Mouse (Mus musculus) forebrain, embryonic 16.5 days (tissue): ENCODE results near the gene Traf3ip1. TPM values are rescaled to one million over a fixed set of nuclear protein-coding genes. Genes with fewer than 3 reads are reported as not detected.
"Not testable (repeated sequence)": the region's sequence is repeated elsewhere in the genome, so short reads cannot be mapped to it uniquely, and the experiment has no call there.

ENCODE experiments used
- ATAC-seq: fragments of 200-750 bp; cut with Nextera tagmentation; 2 replicates; pipeline ENCODE4 v1.8.0; 2017; ENCODE audit warnings: mild to moderate bottlenecking, moderate library complexity
- H3K27ac ChIP-seq: fragments of 300-500 bp; sonication (generic); 2 replicates; pipeline ENCODE4 v1.5.1; 2014; ENCODE audit warnings: low read length, control low read depth
- H3K27me3 ChIP-seq: fragments of 300-500 bp; sonication (generic); replicated peaks from 2 replicates; pipeline ENCODE4 v1.6.1; 2014; ENCODE audit warnings: low read length; ENCODE audit not compliant: control insufficient read depth, insufficient read depth
- H3K36me3 ChIP-seq: fragments of 300-500 bp; sonication (generic); 2 replicates; pipeline ENCODE4 v1.6.1; 2014; ENCODE audit not compliant: control insufficient read depth, insufficient read depth
- H3K4me1 ChIP-seq: fragments of 300-500 bp; sonication (generic); replicated peaks from 2 replicates; pipeline ENCODE4 v1.6.1; 2014; ENCODE audit warnings: low read length; ENCODE audit not compliant: control insufficient read depth, insufficient read depth
- H3K4me2 ChIP-seq: fragments of 300-500 bp; sonication (generic); 2 replicates; pipeline ENCODE4 v1.6.1; 2014; ENCODE audit warnings: mild to moderate bottlenecking, low read length, control low read depth
- H3K4me3 ChIP-seq: fragments of 300-500 bp; sonication (generic); replicated peaks from 2 replicates; pipeline ENCODE4 v1.5.1; 2014; ENCODE audit warnings: mild to moderate bottlenecking, low read length, control low read depth
- H3K9ac ChIP-seq: fragments of 300-500 bp; sonication (generic); replicated peaks from 2 replicates; pipeline ENCODE4 v1.6.1; 2014; ENCODE audit warnings: low read depth, low read length, control low read depth
- H3K9me3 ChIP-seq: fragments of 300-500 bp; sonication (generic); 2 replicates; pipeline ENCODE4 v1.6.1; 2016; ENCODE audit warnings: low read length; ENCODE audit not compliant: control insufficient read depth
- WGBS: fragments of 180-500 bp; shearing (Covaris S2); extraction: QIAGEN DNeasy Blood & Tissue Kit; methylation state at CpG from one replicate; pipeline ENCODE4 v1.1.7; 2014; 5-methylcytosine and 5-hydroxymethylcytosine counted together
- polyA plus RNA-seq: library from polyadenylated mRNA; unstranded; fragments of >200 nt; fragmentation: Nextera tagmentation; extraction: Ambion mirVana; gene quantifications from 2 replicates; pipeline ENCODE4 v1.2.1, GENCODE M21; 2015

Gene Traf3ip1
- polyA plus RNA-seq, 1 experiment from 2014 or later = 13.2 TPM

GRCm38 (mm10) chr1:91463336-91463995 is 31.0 kb upstream of the Traf3ip1 start:
- Histone ChIP-seq H3K27ac (no peak overlapping the region), H3K4me2 (no peak overlapping the region), H3K9me3 (no peaks in the 10 kb centered on the region), H3K4me3 (no peak overlapping the region), H3K4me1 (peaks cover 9% of the 10 kb centered on the region), H3K36me3 (no peaks in the 10 kb centered on the region), H3K9ac (no peak overlapping the region), H3K27me3 (no peaks in the 10 kb centered on the region)
- no peak for ATAC-seq
- WGBS = 88% methylated on average over 13 of the region's 13 CpGs

- no peak overlapping the region for H3K4me3 ChIP-seq
- ATAC-seq = no peak
- WGBS = 20% methylated on average over 5 of the region's 5 CpGs
- H3K36me3 ChIP-seq = no peaks in the 10 kb centered on the region
- no peak overlapping the region for H3K4me2 ChIP-seq
- H3K27ac ChIP-seq = no peak overlapping the region
- H3K9me3 ChIP-seq = no peaks in the 10 kb centered on the region
- no peaks in the 10 kb centered on the region for H3K27me3 ChIP-seq
- peaks cover 6% of the 10 kb centered on the region for H3K4me1 ChIP-seq
- H3K9ac ChIP-seq = no peak overlapping the region
Observed at GRCm38 (mm10) chr1:91464436-91464835, 30.0 kb upstream of the Traf3ip1 start.

DNA sequence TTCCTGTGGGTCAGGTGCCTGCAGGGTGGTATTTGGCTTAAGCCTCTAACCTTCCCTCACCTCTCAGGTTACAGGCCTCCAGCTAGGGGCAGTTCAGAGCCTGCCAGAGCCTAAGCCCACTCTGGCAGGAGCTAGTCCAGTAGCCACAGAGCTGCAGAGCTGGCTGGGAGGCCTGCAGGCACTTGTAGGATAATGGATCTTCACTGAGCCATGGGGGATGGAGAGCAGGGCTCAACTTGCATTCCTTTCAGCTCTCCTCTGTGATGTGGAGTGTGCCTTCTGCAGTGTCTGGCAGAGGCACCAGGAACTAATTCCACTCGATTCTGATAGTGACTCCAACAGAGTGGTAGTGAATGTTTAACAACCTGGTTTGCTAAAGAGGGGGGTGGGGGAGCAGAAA is 29.2 kb upstream of the Traf3ip1 start:
- Histone ChIP-seq H3K27ac (no peak overlapping the region), H3K36me3 (no peaks in the 10 kb centered on the region), H3K9ac (no peak overlapping the region), H3K9me3 (no peaks in the 10 kb centered on the region), H3K27me3 (no peaks in the 10 kb centered on the region), H3K4me1 (no peaks in the 10 kb centered on the region), H3K4me2 (no peak overlapping the region), H3K4me3 (no peak overlapping the region)
- ATAC-seq = no peak
- 14% methylated on average over 1 of the region's 1 CpGs for WGBS

DNA sequence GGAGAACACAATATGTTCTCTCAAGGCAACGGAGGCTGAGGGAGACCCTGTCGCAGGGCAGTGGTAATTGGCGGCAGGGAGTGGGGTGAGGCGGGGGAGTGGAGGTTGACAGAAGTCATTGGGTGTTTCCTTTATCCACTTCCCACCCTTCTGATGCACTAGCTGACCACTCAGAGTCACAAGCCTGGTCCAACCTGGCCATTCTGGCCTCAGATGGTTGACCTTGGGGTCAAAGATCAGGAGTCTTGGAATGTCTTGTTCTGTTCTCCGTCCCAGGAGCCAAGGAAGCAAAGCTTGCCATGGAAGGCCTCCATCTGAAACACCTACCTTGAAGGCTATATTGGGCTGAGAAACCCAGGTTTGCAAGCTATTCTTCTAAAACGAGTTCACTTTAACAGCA is 28.3 kb upstream of the Traf3ip1 start:
- WGBS = 94% methylated on average over 6 of the region's 6 CpGs
- H3K9ac ChIP-seq = no peak overlapping the region

DNA sequence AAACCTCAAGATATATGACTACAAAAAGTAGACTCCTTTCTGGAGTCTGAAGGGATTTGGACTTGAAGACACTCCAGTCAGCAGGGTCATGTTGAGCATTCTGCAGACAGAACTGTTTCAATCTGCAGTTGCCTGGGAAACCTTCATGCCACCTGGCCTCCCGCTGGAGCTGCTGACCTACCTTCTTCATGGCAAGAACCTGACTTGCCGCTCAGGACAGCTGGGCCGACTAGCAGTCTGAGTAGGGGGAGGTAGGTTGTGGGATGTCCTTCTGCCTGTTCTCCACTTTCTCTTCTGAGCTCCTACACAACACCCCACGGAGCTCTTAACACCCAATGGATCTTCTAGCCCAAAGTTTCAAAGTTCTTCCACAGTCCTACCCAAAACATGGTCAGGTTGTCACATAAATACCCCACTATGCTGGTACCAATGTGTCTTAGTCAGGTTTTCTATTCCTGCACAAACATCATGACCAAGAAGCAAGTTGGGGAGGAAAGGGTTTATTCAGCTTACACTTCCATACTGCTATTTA is 24.5 kb upstream of the Traf3ip1 start:
- Histone ChIP-seq H3K9ac (no peak overlapping the region), H3K4me3 (no peak overlapping the region), H3K4me1 (no peaks in the 10 kb centered on the region), H3K4me2 (no peak overlapping the region), H3K27me3 (no peaks in the 10 kb centered on the region), H3K27ac (no peak overlapping the region), H3K9me3 (no peaks in the 10 kb centered on the region), H3K36me3 (no peaks in the 10 kb centered on the region)
- WGBS = 87% methylated on average over 4 of the region's 4 CpGs
- ATAC-seq = no peak

More for the DNA sequence above, 28.3 kb upstream of the Traf3ip1 start:
- no peak for ATAC-seq
- no peaks in the 10 kb centered on the region for H3K27me3 ChIP-seq
- H3K27ac ChIP-seq = no peak overlapping the region
- no peak overlapping the region for H3K4me2 ChIP-seq
- H3K9me3 ChIP-seq = no peaks in the 10 kb centered on the region
- H3K36me3 ChIP-seq = no peaks in the 10 kb centered on the region
- no peak overlapping the region for H3K4me3 ChIP-seq
- H3K4me1 ChIP-seq = no peaks in the 10 kb centered on the region

DNA sequence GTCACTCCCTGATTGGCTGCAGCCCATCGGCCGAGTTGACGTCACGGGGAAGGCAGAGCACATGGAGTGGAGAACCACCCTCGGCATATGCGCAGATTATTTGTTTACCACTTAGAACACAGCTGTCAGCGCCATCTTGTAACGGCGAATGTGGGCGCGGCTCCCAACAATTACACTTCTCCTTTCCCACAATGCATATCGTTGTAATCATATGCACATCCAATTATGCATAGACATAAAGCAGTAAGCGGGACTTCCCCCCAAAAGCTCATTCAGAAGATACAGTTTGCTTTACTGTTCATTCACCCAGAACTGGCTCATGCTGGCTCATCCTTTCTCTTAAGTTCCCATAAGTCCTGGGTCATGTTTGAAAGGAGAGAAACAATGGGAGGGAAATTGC is 16.3 kb upstream of the Traf3ip1 start:
- H3K9ac ChIP-seq, ATAC-seq, H3K4me2 ChIP-seq, H3K4me3 ChIP-seq, H3K36me3 ChIP-seq, H3K4me1 ChIP-seq, H3K27me3 ChIP-seq, H3K27ac ChIP-seq, H3K9me3 ChIP-seq: not testable (repeated sequence)
- 96% methylated on average over 8 of the region's 13 CpGs for WGBS

- 96% methylated on average over 1 of the region's 1 CpGs for WGBS
- H3K4me2 ChIP-seq = no peak overlapping the region
- H3K4me3 ChIP-seq = no peak overlapping the region
Observed at GRCm38 (mm10) chr1:91478958-91479357, 15.5 kb upstream of the Traf3ip1 start.

DNA sequence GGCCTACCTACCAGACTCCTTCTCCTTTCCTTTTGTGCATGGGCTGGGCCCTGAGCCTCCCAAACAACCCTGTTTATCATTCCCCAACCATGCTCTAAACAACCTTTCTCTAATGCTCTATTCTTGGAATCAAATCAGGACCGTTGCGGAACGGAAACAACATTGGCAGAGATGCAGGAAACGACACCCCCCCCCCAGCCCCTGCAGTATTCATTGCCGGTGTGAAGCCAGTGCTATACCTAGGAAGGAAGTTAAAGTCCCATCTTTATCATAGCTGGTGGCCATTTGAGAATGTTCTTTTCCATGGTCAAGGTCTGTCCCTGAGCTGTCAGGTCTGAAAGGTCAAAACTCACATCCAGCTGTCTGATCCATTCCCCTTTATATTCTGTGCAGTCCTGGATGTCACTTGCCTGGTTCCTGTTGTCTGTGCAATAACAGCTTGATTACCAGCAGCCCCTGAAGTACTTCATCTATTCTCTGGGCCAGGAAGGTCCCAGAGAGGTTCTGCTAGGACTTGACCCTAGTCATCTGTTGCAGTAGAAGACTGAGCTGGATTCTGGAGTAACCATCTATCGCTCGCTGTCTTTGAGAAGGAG is 11.7 kb upstream of the Traf3ip1 start:
- 68% methylated on average over 7 of the region's 7 CpGs for WGBS
- H3K36me3 ChIP-seq = no peaks in the 10 kb centered on the region

More at GRCm38 (mm10) chr1:91478958-91479357, 15.5 kb upstream of the Traf3ip1 start:
- H3K27ac ChIP-seq = no peak overlapping the region
- no peaks in the 10 kb centered on the region for H3K4me1 ChIP-seq
- H3K9me3 ChIP-seq = no peaks in the 10 kb centered on the region
- no peaks in the 10 kb centered on the region for H3K36me3 ChIP-seq
- no peaks in the 10 kb centered on the region for H3K27me3 ChIP-seq
- no peak overlapping the region for H3K9ac ChIP-seq
- ATAC-seq = no peak

GRCm38 (mm10) chr1:91483304-91484010 is 11.0 kb upstream of the Traf3ip1 start:
- 53% methylated on average over 10 of the region's 10 CpGs for WGBS
- no peaks in the 10 kb centered on the region for H3K27me3 ChIP-seq
- no peak overlapping the region for H3K4me3 ChIP-seq
- no peaks in the 10 kb centered on the region for H3K9me3 ChIP-seq
- no peak for ATAC-seq
- H3K9ac ChIP-seq = no peak overlapping the region
- no peak overlapping the region for H3K27ac ChIP-seq
- no peak overlapping the region for H3K4me2 ChIP-seq
- H3K4me1 ChIP-seq = no peaks in the 10 kb centered on the region
- H3K36me3 ChIP-seq = no peaks in the 10 kb centered on the region

More for the DNA sequence above, 11.7 kb upstream of the Traf3ip1 start:
- Histone ChIP-seq H3K4me2 (no peak overlapping the region), H3K9me3 (no peaks in the 10 kb centered on the region), H3K4me1 (no peaks in the 10 kb centered on the region), H3K4me3 (no peak overlapping the region), H3K27ac (no peak overlapping the region), H3K9ac (no peak overlapping the region), H3K27me3 (no peaks in the 10 kb centered on the region)
- no peak for ATAC-seq
